In genomic region chr11:74637971-74638790, GRCm38 (mm10) we compare ENCODE assay signal across 8 mouse cellular contexts. TPM values are rescaled to one million over a fixed set of nuclear protein-coding genes. Genes with fewer than 3 reads are reported as not detected.
DNase-seq lines count a peak whose midpoint lies in the region; ATAC-seq and TF ChIP-seq lines count a peak whose summit lies in the region.

No protein-coding gene starts in this region.

- H3K9me3 ChIP-seq in embryonic facial prominence, embryonic 13.5 days: no peaks in the 10 kb centered on the region
- H3K9me3 ChIP-seq in liver, embryonic 11.5 days (ENCODE audit: control insufficient read depth, low read length): no peaks in the 10 kb centered on the region
- H3K9me3 ChIP-seq in stomach, embryonic 16.5 days (replicated peaks; ENCODE audit: control insufficient read depth, low read length): no peaks in the 10 kb centered on the region

- peak overlapping the region; percentile 94 for H3K27ac ChIP-seq in embryonic facial prominence, embryonic 13.5 days
- no peak overlapping the region; the same call in 1 of the 2 replicates for H3K27ac ChIP-seq in liver, embryonic 11.5 days (ENCODE audit: low read depth, low read length)
- peak overlapping the region; percentile 97 for H3K27ac ChIP-seq in stomach, embryonic 16.5 days (ENCODE audit: low read length)

- H3K79me3 ChIP-seq in C2C12 (ENCODE audit: low read depth): no peaks in the 10 kb centered on the region

- under 1% methylated on average over 86 of the region's 86 CpGs for WGBS in embryonic facial prominence, embryonic 13.5 days
- under 1% methylated on average over 86 of the region's 86 CpGs for WGBS in liver, embryonic 11.5 days
- under 1% methylated on average over 84 of the region's 86 CpGs for WGBS in stomach, embryonic 16.5 days

- H3ac ChIP-seq in C2C12 (ENCODE audit: control insufficient read depth, insufficient read length, low read depth): peak overlapping the region; percentile 72

- H3K4me1 ChIP-seq in embryonic facial prominence, embryonic 13.5 days: peaks cover 20% of the 10 kb centered on the region
- peaks cover 8% of the 10 kb centered on the region for H3K4me1 ChIP-seq in liver, embryonic 11.5 days (replicated peaks; ENCODE audit: control insufficient read depth, insufficient read depth, low read length)
- peaks cover 20% of the 10 kb centered on the region for H3K4me1 ChIP-seq in stomach, embryonic 16.5 days (ENCODE audit: control insufficient read depth, insufficient read depth, low read length)

- no peaks in the 10 kb centered on the region for H3K79me2 ChIP-seq in C2C12 (ENCODE audit: control insufficient read depth, insufficient read depth)

- peak; percentile 86 for ATAC-seq in embryonic facial prominence, embryonic 13.5 days (ENCODE audit: insufficient number of reproducible peaks, insufficient read depth, low FRiP score, low TSS enrichment, low read depth)
- ATAC-seq in liver, embryonic 11.5 days (replicated peaks; ENCODE audit: low FRiP score): peak; percentile 76
- peak; percentile 92 for ATAC-seq in stomach, embryonic 16.5 days (ENCODE audit: insufficient read depth, low FRiP score)

- H3K27me3 ChIP-seq in C2C12 (ENCODE audit: control insufficient read depth, insufficient read depth, insufficient read length): no peaks in the 10 kb centered on the region
- H3K27me3 ChIP-seq in embryonic facial prominence, embryonic 13.5 days: peaks cover 11% of the 10 kb centered on the region; the same call in 1 of the 2 replicates
- H3K27me3 ChIP-seq in liver, embryonic 11.5 days (replicated peaks; ENCODE audit: control insufficient read depth, insufficient read depth, low read length): peaks cover 42% of the 10 kb centered on the region
- no peaks in the 10 kb centered on the region for H3K27me3 ChIP-seq in stomach, embryonic 16.5 days (ENCODE audit: control insufficient read depth, insufficient read depth, low read length)

- H3K9ac ChIP-seq in embryonic facial prominence, embryonic 13.5 days: peak overlapping the region; percentile 89
- H3K9ac ChIP-seq in liver, embryonic 11.5 days (ENCODE audit: low read depth, low read length): peak overlapping the region; percentile 47
- H3K9ac ChIP-seq in stomach, embryonic 16.5 days (ENCODE audit: low read length): peak overlapping the region; percentile 88

- TF ChIP-seq CTCF in C2C12 (IDR thresholded peaks at IDR 0.05; ENCODE audit: control insufficient read depth, insufficient read depth, insufficient read length): peak; percentile 98

- peak overlapping the region; percentile 49 for H3K4me3 ChIP-seq in C2C12 (ENCODE audit: insufficient read depth, poor library complexity, severe bottlenecking)
- peak overlapping the region; percentile 83 for H3K4me3 ChIP-seq in embryonic facial prominence, embryonic 13.5 days
- peak overlapping the region; percentile 67 for H3K4me3 ChIP-seq in liver, embryonic 11.5 days (ENCODE audit: low read depth, low read length)
- H3K4me3 ChIP-seq in stomach, embryonic 16.5 days (replicated peaks; ENCODE audit: low read length): peak overlapping the region; percentile 78

- peak; percentile 91 to 92 for DNase-seq in adrenal gland, postnatal 36 days
- DNase-seq in heart, adult 8-10 months (ENCODE audit: low spot score): peak; percentile 72
- DNase-seq in kidney, adult 8-10 months: peak; percentile 84 to 85
- peak; percentile 74 for DNase-seq in liver, embryonic 11.5 days (ENCODE audit: low spot score)
- DNase-seq in naive thymus-derived CD4-positive, alpha-beta T cell, adult 2 months (ENCODE audit: low read depth): peak; percentile 60

- peak overlapping the region; percentile 90 for H3K4me2 ChIP-seq in embryonic facial prominence, embryonic 13.5 days
- peak overlapping the region; percentile 95 for H3K4me2 ChIP-seq in liver, embryonic 11.5 days
- H3K4me2 ChIP-seq in stomach, embryonic 16.5 days (ENCODE audit: low read depth, low read length): peak overlapping the region; percentile 63

- H3K36me3 ChIP-seq in C2C12 (ENCODE audit: control insufficient read depth, insufficient read depth): no peaks in the 10 kb centered on the region
- H3K36me3 ChIP-seq in embryonic facial prominence, embryonic 13.5 days: no peaks in the 10 kb centered on the region
- no peaks in the 10 kb centered on the region for H3K36me3 ChIP-seq in liver, embryonic 11.5 days (ENCODE audit: control insufficient read depth, insufficient read depth, low read length)
- no peaks in the 10 kb centered on the region for H3K36me3 ChIP-seq in stomach, embryonic 16.5 days (ENCODE audit: control insufficient read depth, insufficient read depth, low read length)

TF ChIP-seq in C2C12, 6 proteins besides CTCF, POLR2A, EP300 and RAD21:
- TF ChIP-seq MYOG (IDR thresholded peaks at IDR 0.05; ENCODE audit: control insufficient read depth, extremely low read depth, insufficient read length) (no peak), MAX (IDR thresholded peaks at IDR 0.05) (peak; percentile 28), MYOD1 (IDR thresholded peaks at IDR 0.05; ENCODE audit: control insufficient read depth, insufficient read length, low read depth) (no peak)

RNA-seq across cellular contexts. Expression of gene Cluh, which starts 11.1 kb away (rescaled TPM):
- 61.1 TPM for polyA plus RNA-seq in C2C12 (2012; fragmentation: generic; extraction: Trizol)
- 100 to 1,000 TPM; 203 TPM for total RNA-seq in adrenal gland, postnatal 36 days (2021)
- polyA plus RNA-seq in embryonic facial prominence, embryonic 13.5 days (2015; fragmentation: Nextera tagmentation; extraction: Ambion mirVana): 22.5 and 22.7 TPM in 2 replicates
- total RNA-seq in heart, adult 8-10 months (2022): 100 to 1,000 TPM; 210 to 221 (median 215) TPM
- 60.9 and 61.4 TPM in 2 replicates for polyA plus RNA-seq in liver, embryonic 11.5 days (2014; fragmentation: Nextera tagmentation; extraction: Ambion mirVana)
- 41.3 and 42.5 TPM in 2 replicates for polyA plus RNA-seq in stomach, embryonic 16.5 days (2015; fragmentation: Nextera tagmentation; extraction: Ambion mirVana)

RNA-seq across cellular contexts. Expression of gene Ccdc92b, which starts 18.8 kb away (rescaled TPM):
- 0.01 TPM for polyA plus RNA-seq in C2C12 (2012; fragmentation: generic; extraction: Trizol)
- total RNA-seq in adrenal gland, postnatal 36 days (2021): 1 to 10 TPM; 2.0 to 2.2 TPM
- polyA plus RNA-seq in embryonic facial prominence, embryonic 13.5 days (2015; fragmentation: Nextera tagmentation; extraction: Ambion mirVana): 0.48 and 0.50 TPM in 2 replicates
- under 1 TPM; 0.09 to 0.47 (median 0.21) TPM for total RNA-seq in heart, adult 8-10 months (2022)
- 5.3 and 5.5 TPM in 2 replicates for polyA plus RNA-seq in liver, embryonic 11.5 days (2014; fragmentation: Nextera tagmentation; extraction: Ambion mirVana)
- 0.37 and 0.41 TPM in 2 replicates for polyA plus RNA-seq in stomach, embryonic 16.5 days (2015; fragmentation: Nextera tagmentation; extraction: Ambion mirVana)

RNA-seq across cellular contexts. Expression of gene Rap1gap2, which starts 27.5 kb away (rescaled TPM):
- polyA plus RNA-seq in C2C12 (2012; fragmentation: generic; extraction: Trizol): 1.4 TPM
- 10 to 100 TPM in 1 of 2 experiments, 1 to 10 TPM in 1; 8.3 to 10.5 TPM for total RNA-seq in adrenal gland, postnatal 36 days (2021)
- 1.1 and 1.9 TPM in 2 replicates for polyA plus RNA-seq in embryonic facial prominence, embryonic 13.5 days (2015; fragmentation: Nextera tagmentation; extraction: Ambion mirVana)
- 10 to 100 TPM; 74.3 to 93.7 (median 83.1) TPM for total RNA-seq in heart, adult 8-10 months (2022)
- 2.1 TPM in 2 replicates for polyA plus RNA-seq in liver, embryonic 11.5 days (2014; fragmentation: Nextera tagmentation; extraction: Ambion mirVana)
- 10.9 and 11.8 TPM in 2 replicates for polyA plus RNA-seq in stomach, embryonic 16.5 days (2015; fragmentation: Nextera tagmentation; extraction: Ambion mirVana)
